Mouse (Mus musculus) kidney, adult 2 months (tissue): Measurements from ENCODE around the gene Selenbp1.

ENCODE experiments used
- CTCF ChIP-seq: fragments of 200-500 bp; conservative IDR thresholded peaks from 2 replicates; pipeline ENCODE4 v1.5.1; 2011; ENCODE audit warnings: low read depth, mild to moderate bottlenecking, control low read depth, low read length, moderate library complexity, mixed read lengths; ENCODE audit not compliant: insufficient read depth, insufficient read length
- POLR2A ChIP-seq: fragments of 200-500 bp; IDR thresholded peaks from one replicate; pipeline ENCODE4 v1.6.1; 2011; ENCODE audit warnings: low read depth, low read length, control low read depth

DNA sequence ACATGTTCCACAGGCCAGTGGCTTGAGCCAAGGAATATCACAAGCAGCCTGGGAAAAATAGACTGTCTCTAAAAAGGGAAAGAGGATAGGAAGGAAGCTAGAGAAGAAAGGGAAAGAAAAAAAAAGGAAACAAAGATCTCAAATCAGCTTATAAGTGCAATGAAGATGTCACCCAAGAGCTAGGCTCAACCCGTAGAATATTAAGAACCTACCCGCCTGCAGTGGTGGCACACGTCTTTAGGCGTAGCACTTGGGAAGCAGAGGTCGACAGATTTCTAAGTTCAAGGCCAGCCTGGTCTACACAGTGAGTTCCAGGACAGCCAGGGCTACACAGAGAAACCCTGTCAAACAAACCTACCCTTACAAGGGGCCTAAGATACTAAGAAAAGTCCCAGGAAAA lies 40.8 kb downstream of the Selenbp1 start:
- no peak for TF ChIP-seq POLR2A
- TF ChIP-seq CTCF: no peak
